Mouse (Mus musculus) T-helper 17 cell (primary cell): ENCODE measurements around the gene C1qc.

Experiments used
- in situ Hi-C, 2 experiments: fragments of 300-600 bp; cut with MboI, MseI; formaldehyde crosslinking; loops; 1 replicate in 1 of 2; 2 replicates in 1 of 2; pipeline ENCODE4 v1.15.1; 2025; ENCODE audit warnings: high pct_unique_total_duplicates in 2 of 2

C1qc gene

GRCm38 (mm10) chr4:136898084-136898598 lies 5.3 kb upstream of the C1qc start:
- in situ Hi-C loops = no loop called here

GRCm38 (mm10) chr4:136896461-136896860 lies 3.6 kb upstream of the C1qc start:
- in situ Hi-C loops = no loop called here

- in situ Hi-C loops = no loop called here
These were observed 3.0 kb upstream of the C1qc start for GRCm38 (mm10) chr4:136895861-136896260.

GRCm38 (mm10) chr4:136894821-136895220 lies 2.0 kb upstream of the C1qc start:
- in situ Hi-C loops = loop anchor here in 1 of 2 experiments (5.0 kb wide), 1 partner anchor 177 kb away; no protein-coding TSS in a partner anchor

GRCm38 (mm10) chr4:136893691-136894543 lies 1.1 kb upstream of the C1qc start:
- in situ Hi-C loops = loop anchor here in 1 of 2 experiments (5.0 kb wide), 1 partner anchor 178 kb away; no protein-coding TSS in a partner anchor

GRCm38 (mm10) chr4:136892371-136892770 lies 494 bp downstream of the C1qc start:
- in situ Hi-C loops = loop anchor here in 1 of 2 experiments (5.0 kb wide), 1 partner anchor 180 kb away; no protein-coding TSS in a partner anchor

GRCm38 (mm10) chr4:136891115-136891514 lies 1.8 kb downstream of the C1qc start:
- in situ Hi-C loops = loop anchor here in 1 of 2 experiments (5.0 kb wide), 1 partner anchor 181 kb away; no protein-coding TSS in a partner anchor

GRCm38 (mm10) chr4:136889981-136890380 lies 2.9 kb downstream of the C1qc start:
- in situ Hi-C loops = loop anchor here in 1 of 2 experiments (5.0 kb wide), 1 partner anchor 182 kb away; no protein-coding TSS in a partner anchor

- in situ Hi-C loops = no loop called here
These were observed 5.2 kb downstream of the C1qc start for GRCm38 (mm10) chr4:136887714-136888113.

GRCm38 (mm10) chr4:136886101-136886500 lies 6.8 kb downstream of the C1qc start, which contains the start of gene C1qb:
C1qb (minus strand) TSS chr4:136886187.
- in situ Hi-C loops = no loop called here

- in situ Hi-C loops = no loop called here
These were observed 14.3 kb downstream of the C1qc start for GRCm38 (mm10) chr4:136878601-136879000.

GRCm38 (mm10) chr4:136878171-136878570 lies 14.7 kb downstream of the C1qc start:
- in situ Hi-C loops = no loop called here

GRCm38 (mm10) chr4:136876971-136877370 lies 15.9 kb downstream of the C1qc start:
- in situ Hi-C loops = no loop called here

- in situ Hi-C loops = no loop called here
These were observed 17.9 kb downstream of the C1qc start for GRCm38 (mm10) chr4:136875012-136875411.

GRCm38 (mm10) chr4:136868371-136868770 lies 24.5 kb downstream of the C1qc start:
- in situ Hi-C loops = no loop called here

- in situ Hi-C loops = no loop called here
These were observed 25.0 kb downstream of the C1qc start for GRCm38 (mm10) chr4:136867690-136868345.

GRCm38 (mm10) chr4:136865531-136865930 lies 27.3 kb downstream of the C1qc start:
- in situ Hi-C loops = no loop called here

- in situ Hi-C loops = no loop called here
These were observed 28.0 kb downstream of the C1qc start for GRCm38 (mm10) chr4:136864751-136865470.

- in situ Hi-C loops = no loop called here
These were observed 29.3 kb downstream of the C1qc start for GRCm38 (mm10) chr4:136863517-136863916.

GRCm38 (mm10) chr4:136862411-136862810 lies 30.5 kb downstream of the C1qc start:
- in situ Hi-C loops = no loop called here

GRCm38 (mm10) chr4:136861806-136862205 lies 31.1 kb downstream of the C1qc start:
- in situ Hi-C loops = no loop called here
